Mouse (Mus musculus) cortical plate, adult 2 months (tissue): ENCODE data around the gene Prr5l. TPM values are rescaled to one million over a fixed set of nuclear protein-coding genes. Genes with fewer than 3 reads are reported as not detected.
A peak's percentile ranks its signal among the peaks of the same experiment; 100 is the strongest.

Source experiments
- H3K27ac ChIP-seq: fragments of 200-500 bp; 2 replicates; pipeline ENCODE4 v1.5.1; 2012; ENCODE audit warnings: low read length, control low read depth, inconsistent platforms; ENCODE audit not compliant: insufficient read depth
- H3K4me1 ChIP-seq: fragments of 200-500 bp; 2 replicates; pipeline ENCODE4 v1.6.1; 2011; ENCODE audit warnings: low read length; ENCODE audit not compliant: control insufficient read depth, insufficient read depth
- H3K4me3 ChIP-seq: fragments of 200-500 bp; 2 replicates; pipeline ENCODE4 v1.5.1; 2011; ENCODE audit warnings: mild to moderate bottlenecking, low read length, control low read depth; ENCODE audit not compliant: insufficient read depth
- CTCF ChIP-seq: fragments of 200-500 bp; IDR thresholded peaks from 2 replicates; pipeline ENCODE4 v1.5.1; 2011; ENCODE audit warnings: mild to moderate bottlenecking, control low read depth, low read length; ENCODE audit not compliant: insufficient read depth; ENCODE audit errors: extremely low read depth
- POLR2A ChIP-seq: fragments of 200-500 bp; IDR thresholded peaks from 2 replicates; pipeline ENCODE4 v1.6.1; 2011; ENCODE audit warnings: mild to moderate bottlenecking, low read length, control low read depth; ENCODE audit not compliant: insufficient read depth; ENCODE audit errors: extremely low read depth
- polyA plus RNA-seq: library from polyadenylated mRNA; depleted of rRNA; stranded (reverse); fragments of >200 nt; gene quantifications from 2 replicates; pipeline ENCODE4 v1.2.3, GENCODE M21; 2012; rRNA removed

The Prr5l gene
- polyA plus RNA-seq, 1 experiment = 19.8 TPM

DNA sequence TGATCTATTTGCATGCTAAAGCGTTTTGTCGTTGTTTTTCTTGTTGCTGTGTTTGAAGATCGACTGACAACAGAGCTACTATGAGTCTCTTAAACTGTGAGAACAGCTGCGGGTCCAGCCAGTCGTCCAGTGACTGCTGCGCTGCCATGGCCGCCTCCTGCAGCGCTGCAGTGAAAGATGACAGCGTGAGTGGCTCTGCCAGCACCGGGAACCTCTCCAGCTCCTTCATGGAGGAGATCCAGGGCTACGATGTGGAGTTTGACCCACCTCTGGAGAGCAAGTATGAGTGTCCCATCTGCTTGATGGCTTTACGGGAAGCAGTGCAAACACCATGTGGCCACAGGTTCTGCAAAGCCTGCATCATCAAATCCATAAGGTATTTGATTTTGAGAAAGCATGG lies 198.4 kb downstream of the Prr5l start:
- peaks cover 2% of the 10 kb centered on the region; the same call in 1 of the 2 replicates for H3K4me1 ChIP-seq
- TF ChIP-seq POLR2A (no peak), CTCF (no peak)

DNA sequence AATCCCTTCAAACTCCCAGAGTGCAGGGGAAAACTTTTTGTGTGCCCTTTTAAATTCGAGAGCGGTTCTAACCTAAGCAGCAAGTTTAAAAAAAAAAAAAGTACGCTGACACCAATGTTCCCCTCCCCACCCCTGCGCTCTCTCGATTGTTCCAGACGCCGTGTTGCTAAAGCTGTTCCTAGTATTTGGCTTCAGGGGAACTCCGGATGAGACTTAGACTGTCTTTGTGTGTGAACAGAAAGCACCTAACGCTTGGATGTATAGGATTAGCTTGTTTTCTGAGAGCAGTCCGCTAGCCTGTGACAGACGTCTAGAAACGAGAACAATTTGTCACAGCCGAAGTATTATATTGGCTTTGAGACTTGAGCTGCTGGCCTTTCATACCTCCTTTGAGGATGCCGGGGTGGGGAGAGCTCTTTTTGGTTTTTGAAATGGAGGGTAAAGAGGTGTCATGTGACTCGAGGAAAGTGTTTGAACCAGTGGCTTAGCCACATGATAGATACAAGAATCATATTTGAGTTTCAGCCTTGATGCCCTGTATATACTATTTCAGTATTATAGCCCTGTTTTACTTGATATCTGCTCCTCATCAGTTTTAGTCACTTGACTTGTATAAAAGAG lies 203.6 kb downstream of the Prr5l start:
- Histone ChIP-seq H3K4me1 (no peaks in the 10 kb centered on the region; the same call in 1 of the 2 replicates), H3K27ac (no peak overlapping the region), H3K4me3 (peak overlapping the region; percentile 92)
- TF ChIP-seq POLR2A (no peak), CTCF (no peak)

More for the DNA sequence above, 198.4 kb downstream of the Prr5l start:
- H3K27ac ChIP-seq = no peak overlapping the region
- H3K4me3 ChIP-seq = no peak overlapping the region

DNA sequence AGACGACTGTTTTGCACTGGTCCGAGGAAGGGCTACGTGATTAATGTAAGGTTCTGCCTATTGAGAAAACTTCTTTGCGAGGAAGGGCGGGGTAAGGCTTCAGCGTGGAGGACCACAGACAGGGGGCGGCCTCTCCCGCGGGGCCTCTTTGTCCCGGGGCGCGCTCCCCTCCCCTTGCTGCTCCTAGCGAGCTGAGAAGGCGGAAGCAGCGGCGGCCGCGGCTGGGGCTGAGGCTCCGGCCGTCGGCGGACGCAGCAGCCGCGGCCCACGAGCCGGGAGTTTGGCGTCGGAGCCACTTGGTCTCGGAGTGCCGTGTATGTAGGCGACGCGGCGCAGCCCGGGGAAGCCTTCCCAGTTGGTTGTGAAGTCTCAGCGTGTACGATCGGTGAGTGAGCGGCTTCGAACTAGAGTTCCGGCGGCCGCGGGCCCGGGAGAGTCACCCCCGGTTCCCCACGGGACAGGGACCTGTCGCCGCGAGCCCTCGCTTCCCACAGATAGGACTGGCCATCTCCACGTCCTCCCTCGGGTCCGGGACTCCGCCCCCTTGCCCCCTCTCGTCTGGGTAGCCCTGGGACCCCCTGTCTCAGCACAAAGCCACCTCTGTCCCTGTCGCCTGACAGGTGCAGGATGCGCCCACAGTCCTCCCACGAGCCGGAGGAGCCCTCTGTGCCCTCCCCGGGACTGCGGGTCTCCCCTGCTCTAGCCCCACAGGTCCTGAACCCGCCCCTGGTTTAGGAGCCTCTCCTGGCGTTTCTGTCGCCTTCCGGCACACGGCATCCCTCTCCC lies 204.4 kb downstream of the Prr5l start, which contains the start of gene Traf6:
Traf6 (plus strand) TSS at position 194 of the 786 bp plus-strand sequence.
- Histone ChIP-seq H3K4me1 (no peaks in the 10 kb centered on the region; the same call in 1 of the 2 replicates), H3K4me3 (peak within 1 kb of the TSS; percentile 92), H3K27ac (no peak within 1 kb of the TSS)
- peak; percentile 30 for TF ChIP-seq CTCF
- no peak for TF ChIP-seq POLR2A

DNA sequence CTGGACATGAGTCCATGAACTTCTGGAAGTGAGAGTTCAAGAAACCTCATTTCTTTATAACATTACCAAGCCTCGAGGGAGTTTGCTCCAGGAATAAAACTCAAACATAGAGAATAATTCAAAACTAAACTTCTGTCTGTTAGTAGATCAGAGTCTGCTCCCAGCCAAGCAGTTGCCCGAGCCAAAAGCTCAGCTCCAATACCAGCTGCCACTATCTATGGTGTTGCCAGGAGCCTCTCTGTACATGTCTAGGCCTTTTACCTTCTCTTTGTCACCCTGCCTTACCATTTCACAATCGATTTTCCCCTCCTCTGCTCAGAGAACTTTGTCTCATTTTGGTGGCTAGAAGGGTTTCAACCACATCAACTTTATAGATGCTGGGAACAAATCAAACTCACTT lies 209.3 kb downstream of the Prr5l start:
- TF ChIP-seq CTCF (no peak), POLR2A (no peak)
- Histone ChIP-seq H3K27ac (no peak overlapping the region), H3K4me1 (no peaks in the 10 kb centered on the region; the same call in 1 of the 2 replicates), H3K4me3 (no peak overlapping the region)

DNA sequence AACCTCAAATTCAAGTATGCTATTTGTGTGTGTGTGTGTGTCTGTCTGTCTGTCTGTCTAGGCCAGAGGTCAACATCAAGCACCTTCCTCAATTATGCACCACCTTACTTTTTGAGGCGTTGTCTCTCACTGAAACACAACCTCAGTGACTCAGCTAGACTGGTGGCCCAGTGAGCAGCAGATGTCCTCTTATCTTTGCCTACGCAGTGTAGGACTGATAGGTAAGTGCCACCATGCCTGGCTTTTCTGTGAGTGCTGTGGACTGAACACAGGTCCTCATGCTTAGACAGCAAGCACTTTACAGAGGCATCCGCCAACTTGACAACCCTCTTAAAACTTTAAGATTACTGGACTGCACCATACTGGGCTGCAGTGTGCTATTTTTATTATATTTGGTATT lies 214.1 kb downstream of the Prr5l start:
- H3K4me1 ChIP-seq = no peaks in the 10 kb centered on the region
- no peak overlapping the region for H3K4me3 ChIP-seq
- H3K27ac ChIP-seq = no peak overlapping the region
- TF ChIP-seq CTCF (no peak), POLR2A (no peak)

DNA sequence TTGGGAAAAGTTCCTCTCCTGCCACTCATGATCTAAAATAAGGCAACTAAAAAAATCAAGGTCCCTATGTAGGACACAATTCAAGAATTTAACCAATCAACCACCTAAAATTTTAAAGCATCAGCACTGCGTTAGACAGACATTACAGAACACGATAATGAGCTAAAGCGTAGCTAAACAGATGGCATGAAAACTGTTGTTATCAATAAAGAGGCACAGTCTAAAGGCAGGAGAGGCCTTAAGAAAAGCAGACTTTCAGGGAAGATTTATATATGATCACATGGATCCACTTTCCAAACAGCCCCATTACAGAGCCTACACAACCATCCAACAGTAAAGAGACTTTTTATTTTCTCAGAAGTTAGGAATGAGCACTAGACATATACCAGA lies 217.1 kb downstream of the Prr5l start:
- TF ChIP-seq CTCF (no peak), POLR2A (no peak)
- no peaks in the 10 kb centered on the region for H3K4me1 ChIP-seq
- no peak overlapping the region for H3K27ac ChIP-seq
- H3K4me3 ChIP-seq = no peak overlapping the region

DNA sequence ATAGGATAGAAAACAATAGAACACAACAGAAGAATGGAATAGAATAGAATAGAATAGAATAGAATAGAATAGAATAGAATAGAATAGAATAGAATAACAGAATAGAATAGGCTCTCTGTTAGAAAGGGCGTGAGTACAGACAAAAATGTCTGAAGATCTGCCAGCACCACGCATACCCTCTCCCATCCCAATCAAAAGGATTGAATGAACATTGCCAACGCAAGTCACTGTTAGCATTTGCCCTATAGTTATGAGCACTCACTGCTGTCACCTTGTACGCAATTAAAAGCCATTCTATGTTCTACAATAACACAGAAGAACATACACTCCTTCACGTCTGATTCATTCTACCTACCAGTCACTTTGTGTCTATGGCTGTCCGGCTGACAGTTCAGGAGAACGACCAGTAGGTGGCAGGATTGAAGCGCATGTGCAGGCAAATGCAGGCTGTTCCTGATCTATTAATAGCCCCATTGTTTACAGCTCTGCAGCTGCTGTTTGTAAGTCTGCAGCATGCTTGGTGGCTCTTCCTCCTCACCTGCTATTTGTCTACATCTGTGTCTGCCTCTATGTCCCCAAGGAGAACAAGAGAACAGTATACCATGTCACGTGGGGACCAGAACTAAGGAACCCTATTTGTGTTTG lies 217.6 kb downstream of the Prr5l start:
- peak; percentile 90 for TF ChIP-seq CTCF
- no peak for TF ChIP-seq POLR2A
- H3K4me1 ChIP-seq = no peaks in the 10 kb centered on the region
- no peak overlapping the region for H3K4me3 ChIP-seq
- no peak overlapping the region for H3K27ac ChIP-seq

Other genes with a start within 250 kb of the Prr5l start
- 0.04 and 0.06 TPM in 2 replicates for gene Rag1, start 233.5 kb downstream of the Prr5l start, polyA plus RNA-seq
- 38.4 and 42.2 TPM in 2 replicates for gene B230118H07Rik, start 233.5 kb downstream of the Prr5l start, polyA plus RNA-seq
- 9.9 and 11.0 TPM in 2 replicates for gene Traf6, start 204.6 kb downstream of the Prr5l start, polyA plus RNA-seq
- 86.5 and 88.5 TPM in 2 replicates for gene Commd9, start 3.2 kb upstream of the Prr5l start, polyA plus RNA-seq